Mouse (Mus musculus) intestine, postnatal 0 days (tissue): Measurements from ENCODE around the gene Olfr522. TPM values are rescaled to one million over a fixed set of nuclear protein-coding genes. Genes with fewer than 3 reads are reported as not detected.

Experiments
- ATAC-seq: fragments of 200-750 bp; cut with Nextera tagmentation; 2 replicates; pipeline ENCODE4 v1.8.0; 2017; ENCODE audit warnings: mild to moderate bottlenecking, moderate TSS enrichment, moderate library complexity
- H3K27ac ChIP-seq: fragments of 300-500 bp; sonication (generic); 2 replicates; pipeline ENCODE4 v1.5.1; 2014; ENCODE audit warnings: mild to moderate bottlenecking, low read depth, low read length, moderate library complexity
- H3K27me3 ChIP-seq: fragments of 300-500 bp; sonication (generic); replicated peaks from 2 replicates; pipeline ENCODE4 v1.6.1; 2014; ENCODE audit warnings: low read length, mixed read lengths; ENCODE audit not compliant: control insufficient read depth, insufficient read depth
- H3K36me3 ChIP-seq: fragments of 300-500 bp; sonication (generic); 2 replicates; pipeline ENCODE4 v1.6.1; 2014; ENCODE audit warnings: mild to moderate bottlenecking, moderate library complexity; ENCODE audit not compliant: control insufficient read depth, insufficient read depth
- H3K4me1 ChIP-seq: fragments of 300-500 bp; sonication (generic); replicated peaks from 2 replicates; pipeline ENCODE4 v1.6.1; 2014; ENCODE audit warnings: antibody characterized with exemption, low read length, mixed read lengths; ENCODE audit not compliant: control insufficient read depth, insufficient read depth
- H3K4me2 ChIP-seq: fragments of 300-500 bp; sonication (generic); replicated peaks from 2 replicates; pipeline ENCODE4 v1.6.1; 2014; ENCODE audit warnings: low read depth, mild to moderate bottlenecking, moderate library complexity
- H3K4me3 ChIP-seq: fragments of 300-500 bp; sonication (generic); 2 replicates; pipeline ENCODE4 v1.5.1; 2014; ENCODE audit warnings: low read depth, low read length
- H3K9ac ChIP-seq: fragments of 300-500 bp; sonication (generic); 2 replicates; pipeline ENCODE4 v1.6.1; 2014; ENCODE audit warnings: mild to moderate bottlenecking, low read depth, low read length
- H3K9me3 ChIP-seq: fragments of 300-500 bp; sonication (generic); 2 replicates; pipeline ENCODE4 v1.6.1; 2016; ENCODE audit warnings: mixed run types; ENCODE audit not compliant: control insufficient read depth
- CTCF ChIP-seq: sonication (generic); IDR thresholded peaks from 2 replicates; pipeline ENCODE4 v1.5.1; 2016; ENCODE audit warnings: low read depth, mild to moderate bottlenecking, control low read depth, antibody characterized with exemption, moderate library complexity
- WGBS: fragments of 180-500 bp; shearing (Covaris S2); extraction: QIAGEN DNeasy Blood & Tissue Kit; methylation state at CpG from one replicate; pipeline ENCODE4 v1.1.7; 2014; 5-methylcytosine and 5-hydroxymethylcytosine counted together
- polyA plus RNA-seq: library from polyadenylated mRNA; unstranded; fragments of >200 nt; fragmentation: Nextera tagmentation; extraction: Ambion mirVana; gene quantifications from 2 replicates; pipeline ENCODE4 v1.2.1, GENCODE M21; 2015

Olfr522 gene
- polyA plus RNA-seq, 1 experiment from 2014 or later, result not detected

- Histone ChIP-seq H3K9me3 (no peaks in the 10 kb centered on the region), H3K27ac (no peak overlapping the region), H3K4me1 (no peaks in the 10 kb centered on the region), H3K9ac (no peak overlapping the region), H3K27me3 (no peaks in the 10 kb centered on the region), H3K4me3 (no peak overlapping the region), H3K36me3 (no peaks in the 10 kb centered on the region), H3K4me2 (no peak overlapping the region)
- 74% methylated on average over 8 of the region's 8 CpGs for WGBS
- TF ChIP-seq CTCF, result no peak
- ATAC-seq, result no peak
Observed at GRCm38 (mm10) chr7:140196002-140196401, 31.4 kb upstream of the Olfr522 start.

- H3K4me2 ChIP-seq, result no peak overlapping the region
- H3K27ac ChIP-seq, result no peak overlapping the region
- no peak for ATAC-seq
- H3K36me3 ChIP-seq, result no peaks in the 10 kb centered on the region
- 88% methylated on average over 4 of the region's 4 CpGs for WGBS
- H3K9ac ChIP-seq, result no peak overlapping the region
- H3K9me3 ChIP-seq, result no peaks in the 10 kb centered on the region
- no peaks in the 10 kb centered on the region for H3K27me3 ChIP-seq
- no peak overlapping the region for H3K4me3 ChIP-seq
- no peaks in the 10 kb centered on the region for H3K4me1 ChIP-seq
- TF ChIP-seq CTCF, result no peak
Observed at GRCm38 (mm10) chr7:140194031-140194430, 29.5 kb upstream of the Olfr522 start.

- 75% methylated on average over 2 of the region's 2 CpGs for WGBS
- no peaks in the 10 kb centered on the region for H3K36me3 ChIP-seq
- ATAC-seq, result no peak
Observed at GRCm38 (mm10) chr7:140192851-140193250, 28.3 kb upstream of the Olfr522 start.

GRCm38 (mm10) chr7:140192445-140192844 lies 27.9 kb upstream of the Olfr522 start:
- H3K36me3 ChIP-seq, result no peaks in the 10 kb centered on the region
- no peak for ATAC-seq
- no peak overlapping the region for H3K4me3 ChIP-seq
- WGBS, result 41% methylated on average over 2 of the region's 2 CpGs
- H3K4me1 ChIP-seq, result no peaks in the 10 kb centered on the region
- no peak overlapping the region for H3K27ac ChIP-seq
- H3K4me2 ChIP-seq, result no peak overlapping the region
- no peak for TF ChIP-seq CTCF
- no peak overlapping the region for H3K9ac ChIP-seq
- H3K9me3 ChIP-seq, result no peaks in the 10 kb centered on the region
- no peaks in the 10 kb centered on the region for H3K27me3 ChIP-seq

More at GRCm38 (mm10) chr7:140192851-140193250, 28.3 kb upstream of the Olfr522 start:
- no peak for TF ChIP-seq CTCF
- Histone ChIP-seq H3K27me3 (no peaks in the 10 kb centered on the region), H3K4me3 (no peak overlapping the region), H3K27ac (no peak overlapping the region), H3K9ac (no peak overlapping the region), H3K9me3 (no peaks in the 10 kb centered on the region), H3K4me2 (no peak overlapping the region), H3K4me1 (no peaks in the 10 kb centered on the region)

DNA sequence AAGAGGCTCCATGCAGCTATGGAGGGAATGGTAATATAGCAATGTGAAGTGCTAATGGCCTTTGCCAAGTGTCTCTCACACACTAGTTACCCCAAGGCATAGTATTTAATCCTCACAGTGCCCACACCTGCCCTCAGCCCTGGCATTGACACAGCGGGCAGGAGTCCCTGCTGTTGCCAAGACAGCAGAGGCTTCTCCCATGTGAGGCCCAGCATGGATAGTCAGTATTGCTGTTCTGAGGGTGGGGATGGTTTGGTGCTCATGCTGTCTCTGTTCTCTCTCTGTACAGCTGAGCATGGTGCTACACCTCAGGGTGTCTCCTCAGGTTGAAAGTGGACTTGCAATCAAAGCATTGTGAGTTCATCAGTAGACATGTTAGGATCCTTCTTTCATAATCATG lies 25.9 kb upstream of the Olfr522 start:
- ATAC-seq, result no peak
- TF ChIP-seq CTCF, result no peak
- Histone ChIP-seq H3K4me2 (no peak overlapping the region), H3K4me1 (no peaks in the 10 kb centered on the region), H3K36me3 (no peaks in the 10 kb centered on the region), H3K27me3 (no peaks in the 10 kb centered on the region), H3K9ac (no peak overlapping the region), H3K27ac (no peak overlapping the region), H3K9me3 (no peaks in the 10 kb centered on the region), H3K4me3 (no peak overlapping the region)
- WGBS, result 87% methylated on average over 1 of the region's 1 CpGs

- H3K27ac ChIP-seq, result no peak overlapping the region
- WGBS, result 56% methylated on average over 4 of the region's 4 CpGs
Observed at GRCm38 (mm10) chr7:140188391-140189328, 24.1 kb upstream of the Olfr522 start.

More at GRCm38 (mm10) chr7:140188391-140189328, 24.1 kb upstream of the Olfr522 start:
- no peak overlapping the region for H3K4me3 ChIP-seq
- H3K9me3 ChIP-seq, result no peaks in the 10 kb centered on the region
- H3K4me1 ChIP-seq, result no peaks in the 10 kb centered on the region
- no peaks in the 10 kb centered on the region for H3K27me3 ChIP-seq
- H3K36me3 ChIP-seq, result no peaks in the 10 kb centered on the region
- TF ChIP-seq CTCF, result peak; percentile 61
- ATAC-seq, result no peak
- no peak overlapping the region for H3K9ac ChIP-seq
- no peak overlapping the region for H3K4me2 ChIP-seq
